Mouse (Mus musculus): Measurements from ENCODE around the gene Vmn1r16. TPM values are rescaled to one million over a fixed set of nuclear protein-coding genes. Genes with fewer than 3 reads are reported as not detected.
"Not testable (repeated sequence)": the region's sequence is repeated elsewhere in the genome, so short reads cannot be mapped to it uniquely, and the experiment has no call there.

Gene Vmn1r16
- not detected in 2 replicates for polyA plus RNA-seq (2014; fragmentation: Nextera tagmentation; extraction: Ambion mirVana)

DNA sequence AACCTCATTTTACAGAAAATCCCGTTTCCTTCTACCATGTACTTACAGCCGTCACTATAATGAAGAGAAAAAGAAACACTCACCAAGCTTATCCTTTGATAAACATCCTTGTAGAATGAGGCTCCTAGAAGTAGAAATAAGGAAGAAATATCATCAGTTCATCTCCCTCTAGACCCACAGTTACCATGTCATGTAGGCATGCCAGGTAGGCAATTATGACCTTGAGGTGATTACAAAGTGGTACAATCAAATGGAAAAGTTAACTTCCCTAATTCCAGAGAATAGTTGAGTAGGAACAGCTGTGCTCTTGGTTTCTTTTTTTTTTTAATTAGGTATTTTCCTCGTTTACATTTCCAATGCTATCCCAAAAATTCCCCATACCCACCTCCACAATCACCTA, at the start of gene Vmn1r16:
TSS of gene Vmn1r16 (minus strand) at position 101 of the 400 bp plus-strand sequence.
- Histone ChIP-seq H3K9me3 (ENCODE audit: control insufficient read depth, low read length) (no peaks in the 10 kb centered on the region), H3K9ac (ENCODE audit: low read depth, low read length) (no peak within 1 kb of the TSS), H3K4me1 (replicated peaks; ENCODE audit: control insufficient read depth, insufficient read depth, low read length) (no peaks in the 10 kb centered on the region), H3K27ac (ENCODE audit: low read depth, low read length) (no peak within 1 kb of the TSS), H3K36me3 (ENCODE audit: control insufficient read depth, insufficient read depth, low read length) (no peaks in the 10 kb centered on the region), H3K4me2 (no peak within 1 kb of the TSS), H3K27me3 (replicated peaks; ENCODE audit: control insufficient read depth, insufficient read depth, low read length) (no peaks in the 10 kb centered on the region), H3K4me3 (ENCODE audit: low read depth, low read length) (no peak within 1 kb of the TSS)
- 68% methylated on average over 3 of the region's 3 CpGs for WGBS
- ATAC-seq (replicated peaks; ENCODE audit: low FRiP score) (no peak), DNase-seq (ENCODE audit: low spot score) (no peak)

DNA sequence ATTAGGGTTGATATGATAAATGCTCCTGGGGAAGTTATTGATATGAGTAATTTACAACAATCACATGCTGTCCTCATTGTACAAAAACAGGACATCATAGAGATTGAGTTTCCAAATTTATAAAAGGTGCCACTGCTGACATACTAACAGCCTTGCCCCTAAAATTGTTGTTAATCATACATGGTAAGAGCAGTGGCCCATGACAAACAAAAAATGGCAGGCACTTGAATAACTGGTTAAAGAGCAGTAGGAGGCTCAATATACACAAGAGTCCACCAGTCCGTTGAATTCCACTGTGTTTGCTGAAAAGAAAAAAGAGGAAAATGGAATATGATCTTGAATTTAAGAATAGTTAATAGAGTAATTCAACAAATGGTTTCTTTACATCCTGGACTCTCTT, 38.2 kb upstream of the Vmn1r16 start:
- H3K27ac ChIP-seq (ENCODE audit: low read depth, low read length): no peak overlapping the region
- ATAC-seq (replicated peaks; ENCODE audit: low FRiP score) (no peak), DNase-seq (ENCODE audit: low spot score) (no peak)
- no peaks in the 10 kb centered on the region for H3K27me3 ChIP-seq (replicated peaks; ENCODE audit: control insufficient read depth, insufficient read depth, low read length)
- H3K4me2 ChIP-seq: no peak overlapping the region
- H3K4me1 ChIP-seq (replicated peaks; ENCODE audit: control insufficient read depth, insufficient read depth, low read length): no peaks in the 10 kb centered on the region
- H3K9ac ChIP-seq (ENCODE audit: low read depth, low read length): no peak overlapping the region
- H3K9me3 ChIP-seq (ENCODE audit: control insufficient read depth, low read length): no peaks in the 10 kb centered on the region
- 83% methylated on average over 1 of the region's 1 CpGs for WGBS
- H3K36me3 ChIP-seq (ENCODE audit: control insufficient read depth, insufficient read depth, low read length): no peaks in the 10 kb centered on the region
- H3K4me3 ChIP-seq (ENCODE audit: low read depth, low read length): no peak overlapping the region

- H3K27me3 ChIP-seq (replicated peaks; ENCODE audit: control insufficient read depth, insufficient read depth, low read length); H3K4me3 ChIP-seq (ENCODE audit: low read depth, low read length); H3K9me3 ChIP-seq (ENCODE audit: control insufficient read depth, low read length); H3K36me3 ChIP-seq (ENCODE audit: control insufficient read depth, insufficient read depth, low read length); H3K4me2 ChIP-seq; ATAC-seq (replicated peaks; ENCODE audit: low FRiP score); DNase-seq (ENCODE audit: low spot score); H3K4me1 ChIP-seq (replicated peaks; ENCODE audit: control insufficient read depth, insufficient read depth, low read length); H3K27ac ChIP-seq (ENCODE audit: low read depth, low read length); H3K9ac ChIP-seq (ENCODE audit: low read depth, low read length): not testable (repeated sequence)
- 90% methylated on average over 1 of the region's 1 CpGs for WGBS
These were observed 36.6 kb upstream of the Vmn1r16 start for GRCm38 (mm10) chr6:57365866-57366265.

DNA sequence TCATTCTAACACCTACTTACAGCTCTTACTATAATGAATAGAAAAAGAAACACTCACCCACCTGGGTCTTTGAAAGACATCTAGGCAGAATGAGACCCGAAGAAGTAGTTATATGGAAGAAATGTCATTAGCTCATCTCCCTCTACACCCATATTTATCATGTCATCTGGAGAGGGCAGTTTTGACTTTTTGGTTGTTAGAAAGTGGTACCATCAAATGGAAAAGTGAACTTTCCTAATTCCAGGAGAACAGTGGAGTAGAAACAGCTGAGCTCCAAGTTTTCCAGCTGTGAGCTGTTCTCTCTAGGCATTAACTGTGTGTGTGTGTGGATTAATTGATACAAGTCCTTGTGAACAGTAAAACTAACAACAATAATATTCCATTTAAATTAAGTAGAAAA, 34.3 kb upstream of the Vmn1r16 start, which contains the start of gene Vmn1r17:
TSS of gene Vmn1r17 (minus strand) at position 101 of the 400 bp plus-strand sequence.
- no peaks in the 10 kb centered on the region for H3K4me1 ChIP-seq (replicated peaks; ENCODE audit: control insufficient read depth, insufficient read depth, low read length)
- H3K27me3 ChIP-seq (replicated peaks; ENCODE audit: control insufficient read depth, insufficient read depth, low read length): no peaks in the 10 kb centered on the region
- no peak within 1 kb of the TSS for H3K9ac ChIP-seq (ENCODE audit: low read depth, low read length)
- ATAC-seq (replicated peaks; ENCODE audit: low FRiP score) (no peak), DNase-seq (ENCODE audit: low spot score) (no peak)
- H3K36me3 ChIP-seq (ENCODE audit: control insufficient read depth, insufficient read depth, low read length): no peaks in the 10 kb centered on the region
- no peak within 1 kb of the TSS for H3K27ac ChIP-seq (ENCODE audit: low read depth, low read length)
- WGBS: 79% methylated on average over 1 of the region's 1 CpGs
- H3K4me3 ChIP-seq (ENCODE audit: low read depth, low read length): no peak within 1 kb of the TSS
- H3K9me3 ChIP-seq (ENCODE audit: control insufficient read depth, low read length): no peaks in the 10 kb centered on the region
- H3K4me2 ChIP-seq: no peak within 1 kb of the TSS

GRCm38 (mm10) chr6:57356864-57357263, 27.6 kb upstream of the Vmn1r16 start:
- Histone ChIP-seq H3K27ac (ENCODE audit: low read depth, low read length) (no peak overlapping the region), H3K27me3 (replicated peaks; ENCODE audit: control insufficient read depth, insufficient read depth, low read length) (no peaks in the 10 kb centered on the region), H3K36me3 (ENCODE audit: control insufficient read depth, insufficient read depth, low read length) (no peaks in the 10 kb centered on the region), H3K4me1 (replicated peaks; ENCODE audit: control insufficient read depth, insufficient read depth, low read length) (no peaks in the 10 kb centered on the region), H3K9me3 (ENCODE audit: control insufficient read depth, low read length) (no peaks in the 10 kb centered on the region), H3K4me3 (ENCODE audit: low read depth, low read length) (no peak overlapping the region), H3K4me2 (no peak overlapping the region), H3K9ac (ENCODE audit: low read depth, low read length) (no peak overlapping the region)
- ATAC-seq (replicated peaks; ENCODE audit: low FRiP score) (no peak), DNase-seq (ENCODE audit: low spot score) (no peak)
- WGBS: 63% methylated on average over 2 of the region's 2 CpGs

DNA sequence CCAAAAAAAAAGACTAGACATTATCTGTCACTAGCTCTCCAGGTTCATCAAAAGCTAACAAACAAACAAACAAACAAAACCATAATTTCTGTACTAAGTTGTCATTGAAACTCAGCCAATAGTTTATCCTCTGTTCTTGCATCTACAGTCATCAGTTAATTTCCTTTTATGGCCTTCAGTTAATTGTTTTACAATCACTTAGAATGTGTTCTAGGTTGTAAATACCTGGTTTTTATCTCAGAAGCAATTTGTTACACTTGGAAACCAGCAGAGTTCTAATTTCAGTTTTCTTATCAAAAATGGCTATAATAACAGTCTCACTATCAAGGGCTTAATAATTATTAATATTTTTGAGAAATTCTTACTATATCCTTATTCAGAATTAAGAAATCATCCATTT, 3.1 kb downstream of the Vmn1r16 start:
- Histone ChIP-seq H3K9ac (ENCODE audit: low read depth, low read length) (no peak overlapping the region), H3K9me3 (ENCODE audit: control insufficient read depth, low read length) (no peaks in the 10 kb centered on the region), H3K4me2 (no peak overlapping the region), H3K36me3 (ENCODE audit: control insufficient read depth, insufficient read depth, low read length) (no peaks in the 10 kb centered on the region), H3K4me3 (ENCODE audit: low read depth, low read length) (no peak overlapping the region), H3K27me3 (replicated peaks; ENCODE audit: control insufficient read depth, insufficient read depth, low read length) (no peaks in the 10 kb centered on the region), H3K4me1 (replicated peaks; ENCODE audit: control insufficient read depth, insufficient read depth, low read length) (no peaks in the 10 kb centered on the region), H3K27ac (ENCODE audit: low read depth, low read length) (no peak overlapping the region)
- ATAC-seq (replicated peaks; ENCODE audit: low FRiP score) (no peak), DNase-seq (ENCODE audit: low spot score) (no peak)

GRCm38 (mm10) chr6:57278952-57279351, 50.3 kb downstream of the Vmn1r16 start:
- no peak overlapping the region for H3K4me3 ChIP-seq (ENCODE audit: low read depth, low read length)
- ATAC-seq (replicated peaks; ENCODE audit: low FRiP score): no peak
- H3K9me3 ChIP-seq (ENCODE audit: control insufficient read depth, low read length): no peaks in the 10 kb centered on the region
- H3K27ac ChIP-seq (ENCODE audit: low read depth, low read length): no peak overlapping the region
- no peak for DNase-seq (ENCODE audit: low spot score)
- H3K9ac ChIP-seq (ENCODE audit: low read depth, low read length): no peak overlapping the region
- no peak overlapping the region for H3K4me2 ChIP-seq
- H3K27me3 ChIP-seq (replicated peaks; ENCODE audit: control insufficient read depth, insufficient read depth, low read length): no peaks in the 10 kb centered on the region
- H3K4me1 ChIP-seq (replicated peaks; ENCODE audit: control insufficient read depth, insufficient read depth, low read length): no peaks in the 10 kb centered on the region
- no peaks in the 10 kb centered on the region for H3K36me3 ChIP-seq (ENCODE audit: control insufficient read depth, insufficient read depth, low read length)

GRCm38 (mm10) chr6:57272517-57272916, 56.8 kb downstream of the Vmn1r16 start:
- H3K4me2 ChIP-seq: no peak overlapping the region
- H3K9ac ChIP-seq (ENCODE audit: low read depth, low read length): no peak overlapping the region
- no peaks in the 10 kb centered on the region for H3K36me3 ChIP-seq (ENCODE audit: control insufficient read depth, insufficient read depth, low read length)
- no peaks in the 10 kb centered on the region for H3K4me1 ChIP-seq (replicated peaks; ENCODE audit: control insufficient read depth, insufficient read depth, low read length)
- ATAC-seq (replicated peaks; ENCODE audit: low FRiP score) (no peak), DNase-seq (ENCODE audit: low spot score) (no peak)
- H3K27me3 ChIP-seq (replicated peaks; ENCODE audit: control insufficient read depth, insufficient read depth, low read length): no peaks in the 10 kb centered on the region
- no peak overlapping the region for H3K4me3 ChIP-seq (ENCODE audit: low read depth, low read length)
- no peaks in the 10 kb centered on the region for H3K9me3 ChIP-seq (ENCODE audit: control insufficient read depth, low read length)
- no peak overlapping the region for H3K27ac ChIP-seq (ENCODE audit: low read depth, low read length)

GRCm38 (mm10) chr6:57271881-57272280, 57.4 kb downstream of the Vmn1r16 start:
- H3K36me3 ChIP-seq (ENCODE audit: control insufficient read depth, insufficient read depth, low read length): no peaks in the 10 kb centered on the region
- H3K4me3 ChIP-seq (ENCODE audit: low read depth, low read length): no peak overlapping the region
- H3K9ac ChIP-seq (ENCODE audit: low read depth, low read length): no peak overlapping the region
- no peaks in the 10 kb centered on the region for H3K4me1 ChIP-seq (replicated peaks; ENCODE audit: control insufficient read depth, insufficient read depth, low read length)
- ATAC-seq (replicated peaks; ENCODE audit: low FRiP score) (no peak), DNase-seq (ENCODE audit: low spot score) (no peak)
- 65% methylated on average over 3 of the region's 3 CpGs for WGBS
- no peaks in the 10 kb centered on the region for H3K9me3 ChIP-seq (ENCODE audit: control insufficient read depth, low read length)
- H3K27me3 ChIP-seq (replicated peaks; ENCODE audit: control insufficient read depth, insufficient read depth, low read length): no peaks in the 10 kb centered on the region
- H3K4me2 ChIP-seq: no peak overlapping the region
- H3K27ac ChIP-seq (ENCODE audit: low read depth, low read length): no peak overlapping the region
